Mouse (Mus musculus) liver, adult 2 months (tissue): ENCODE data around the gene Mthfd2l. TPM values are rescaled to one million over a fixed set of nuclear protein-coding genes. Genes with fewer than 3 reads are reported as not detected.

Source experiments
- DNase-seq: peaks from one replicate; pipeline ENCODE4 v3.0.0-alpha.2; 2011; ENCODE audit warnings: low read depth, low spot score; ENCODE audit errors: extremely low read depth
- H3K27ac ChIP-seq: fragments of 200-500 bp; replicated peaks from 2 replicates; pipeline ENCODE4 v1.5.1; 2012; ENCODE audit warnings: low read depth, mild to moderate bottlenecking, control low read depth, inconsistent platforms, low read length; ENCODE audit not compliant: insufficient read depth
- H3K27me3 ChIP-seq: fragments of 200-500 bp; 2 replicates; pipeline ENCODE4 v1.6.1; 2012; ENCODE audit warnings: mild to moderate bottlenecking, moderate library complexity, low read length, inconsistent platforms; ENCODE audit not compliant: control insufficient read depth, insufficient read depth
- H3K36me3 ChIP-seq: fragments of 200-500 bp; 2 replicates; pipeline ENCODE4 v1.6.1; 2012; ENCODE audit warnings: low read length, inconsistent platforms; ENCODE audit not compliant: control insufficient read depth, insufficient read depth
- H3K4me1 ChIP-seq: fragments of 200-500 bp; 2 replicates; pipeline ENCODE4 v1.6.1; 2011; ENCODE audit warnings: low read length; ENCODE audit not compliant: control insufficient read depth, insufficient read depth
- H3K4me3 ChIP-seq: fragments of 200-500 bp; 2 replicates; pipeline ENCODE4 v1.5.1; 2011; ENCODE audit warnings: low read depth, mild to moderate bottlenecking, control low read depth, low read length, moderate library complexity; ENCODE audit not compliant: insufficient read depth
- H3K79me2 ChIP-seq: fragments of 200-500 bp; 2 replicates; pipeline ENCODE4 v1.6.1; 2012; ENCODE audit warnings: inconsistent platforms, mild to moderate bottlenecking, low read length, moderate library complexity; ENCODE audit not compliant: control insufficient read depth, insufficient read depth
- H3K9ac ChIP-seq: fragments of 200-500 bp; 2 replicates; pipeline ENCODE4 v1.6.1; 2012; ENCODE audit warnings: low read depth, mild to moderate bottlenecking, control low read depth, inconsistent platforms, low read length
- CTCF ChIP-seq: fragments of 200-500 bp; IDR thresholded peaks from 2 replicates; pipeline ENCODE4 v1.5.1; 2011; ENCODE audit warnings: low read depth, low read length, control low read depth
- POLR2A ChIP-seq: fragments of 200-500 bp; IDR thresholded peaks from 2 replicates; pipeline ENCODE4 v1.6.1; 2011; ENCODE audit warnings: low read length, control low read depth; ENCODE audit not compliant: insufficient read depth; ENCODE audit errors: extremely low read depth
- WGBS: fragments of 180-500 bp; shearing (Covaris S2); methylation state at CpG from one replicate; pipeline ENCODE4 v1.1.7; 2018; 5-methylcytosine and 5-hydroxymethylcytosine counted together
- polyA plus RNA-seq: library from polyadenylated mRNA; depleted of rRNA; stranded (reverse); fragments of >200 nt; gene quantifications from 2 replicates; pipeline ENCODE4 v1.2.3, GENCODE M21; 2012
- total RNA-seq: library from RNA; depleted of rRNA; stranded (reverse); fragments of >200 nt; gene quantifications from 2 replicates; pipeline ENCODE4 v1.2.3, GENCODE M21; 2014

Gene Mthfd2l
- total and polyA plus RNA-seq, 2 experiments = 6.4 to 7.8 TPM

- Histone ChIP-seq H3K4me3 (no peak overlapping the region), H3K79me2 (no peaks in the 10 kb centered on the region), H3K27me3 (no peaks in the 10 kb centered on the region), H3K36me3 (no peaks in the 10 kb centered on the region), H3K9ac (no peak overlapping the region), H3K27ac (no peak overlapping the region), H3K4me1 (no peaks in the 10 kb centered on the region)
- DNase-seq = no peak
- TF ChIP-seq CTCF (no peak), POLR2A (no peak)
- WGBS = 72% methylated on average over 15 of the region's 15 CpGs
These were observed 18.6 kb downstream of the Mthfd2l start for GRCm38 (mm10) chr5:90949499-90949898.

GRCm38 (mm10) chr5:90951475-90951874 lies 20.6 kb downstream of the Mthfd2l start:
- TF ChIP-seq POLR2A (no peak), CTCF (peak; percentile 49)
- H3K4me1 ChIP-seq = no peaks in the 10 kb centered on the region
- peak; percentile 52 for DNase-seq
- no peak overlapping the region for H3K27ac ChIP-seq
- 25% methylated on average over 2 of the region's 2 CpGs for WGBS
- no peaks in the 10 kb centered on the region for H3K79me2 ChIP-seq
- no peaks in the 10 kb centered on the region for H3K36me3 ChIP-seq
- H3K27me3 ChIP-seq = no peaks in the 10 kb centered on the region
- no peak overlapping the region for H3K4me3 ChIP-seq
- no peak overlapping the region for H3K9ac ChIP-seq

GRCm38 (mm10) chr5:90952731-90953481 lies 22.0 kb downstream of the Mthfd2l start:
- Histone ChIP-seq H3K4me1 (no peaks in the 10 kb centered on the region), H3K79me2 (no peaks in the 10 kb centered on the region), H3K27me3 (no peaks in the 10 kb centered on the region), H3K36me3 (no peaks in the 10 kb centered on the region), H3K4me3 (no peak overlapping the region), H3K27ac (no peak overlapping the region), H3K9ac (no peak overlapping the region)
- peak; percentile 16 for DNase-seq
- 81% methylated on average over 8 of the region's 8 CpGs for WGBS
- TF ChIP-seq CTCF (peak; percentile 61), POLR2A (no peak)

DNA sequence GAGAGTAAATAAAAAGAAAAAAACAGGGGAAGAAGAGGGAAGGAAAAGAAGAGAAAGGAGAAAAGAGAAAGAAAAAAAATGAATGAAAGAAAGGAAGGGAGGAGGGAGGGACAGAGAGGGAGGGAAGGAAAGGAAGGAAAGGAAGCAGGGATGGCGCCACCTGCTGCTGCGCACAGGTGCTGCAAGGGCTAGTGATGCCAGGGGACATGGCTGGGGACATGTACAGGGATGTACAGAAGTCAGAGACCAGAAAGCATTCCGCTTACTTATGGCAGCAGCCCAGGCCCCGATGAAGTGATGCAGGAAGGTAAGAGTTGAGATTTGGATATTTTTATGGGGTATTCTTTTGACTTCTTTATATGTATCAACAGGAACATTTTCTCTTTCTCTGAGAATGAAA lies 33.4 kb downstream of the Mthfd2l start:
- Histone ChIP-seq H3K4me3 (no peak overlapping the region), H3K27ac (no peak overlapping the region), H3K4me1 (no peaks in the 10 kb centered on the region), H3K36me3 (no peaks in the 10 kb centered on the region), H3K79me2 (no peaks in the 10 kb centered on the region), H3K27me3 (no peaks in the 10 kb centered on the region), H3K9ac (no peak overlapping the region)
- peak; percentile 19 for DNase-seq
- TF ChIP-seq POLR2A (no peak), CTCF (peak; percentile 96)
- WGBS = 69% methylated on average over 4 of the region's 4 CpGs

DNA sequence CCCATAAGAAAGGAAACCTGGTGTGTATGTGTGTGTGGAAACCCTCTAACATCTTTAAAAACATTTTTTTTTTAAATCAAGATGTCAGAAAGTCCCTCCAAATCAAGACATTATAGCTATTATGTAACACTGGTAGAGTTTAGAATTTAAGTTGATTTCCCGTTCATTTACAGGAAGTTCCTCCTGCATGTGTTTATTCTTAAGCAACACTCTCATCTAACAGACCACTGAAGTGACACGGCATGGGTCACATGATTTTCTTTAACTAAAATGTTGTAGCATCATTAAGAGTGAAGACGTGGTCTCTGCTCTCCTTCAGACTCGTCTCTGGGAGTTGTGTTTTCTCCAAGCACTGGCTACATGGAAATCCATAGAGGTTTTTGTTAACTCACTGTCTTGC lies 33.8 kb downstream of the Mthfd2l start:
- TF ChIP-seq CTCF (no peak), POLR2A (no peak)

DNA sequence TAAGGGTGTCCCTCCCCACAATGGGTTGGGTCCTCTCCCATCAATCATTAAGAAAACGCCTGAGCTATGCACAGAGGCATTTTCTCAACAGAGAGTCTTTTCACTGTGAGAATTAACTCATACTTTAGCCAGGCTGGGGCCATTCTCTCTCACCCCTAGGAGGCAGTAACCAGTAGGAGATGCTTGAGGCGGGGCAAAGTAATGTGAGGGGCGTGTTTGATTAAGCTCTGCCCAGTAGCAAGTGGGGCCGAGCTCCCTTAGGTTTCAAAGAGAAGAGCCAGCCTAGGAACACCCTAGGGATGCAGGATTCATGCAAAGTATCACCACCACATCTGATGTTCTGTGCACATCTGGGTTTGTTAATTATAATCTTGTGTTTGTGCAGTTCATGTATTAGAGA lies 34.5 kb downstream of the Mthfd2l start:
- Histone ChIP-seq H3K4me1 (no peaks in the 10 kb centered on the region), H3K27me3 (no peaks in the 10 kb centered on the region), H3K27ac (no peak overlapping the region), H3K79me2 (no peaks in the 10 kb centered on the region), H3K36me3 (no peaks in the 10 kb centered on the region), H3K9ac (no peak overlapping the region), H3K4me3 (no peak overlapping the region)
- WGBS = 83% methylated on average over 4 of the region's 4 CpGs
- DNase-seq = no peak
- TF ChIP-seq CTCF = no peak
- no peak for TF ChIP-seq POLR2A

More for the DNA sequence above, 33.8 kb downstream of the Mthfd2l start:
- Histone ChIP-seq H3K4me3 (no peak overlapping the region), H3K27ac (no peak overlapping the region), H3K4me1 (no peaks in the 10 kb centered on the region), H3K36me3 (no peaks in the 10 kb centered on the region), H3K27me3 (no peaks in the 10 kb centered on the region), H3K79me2 (no peaks in the 10 kb centered on the region), H3K9ac (no peak overlapping the region)
- 79% methylated on average over 4 of the region's 4 CpGs for whole genome bisulfite sequencing
- DNase-seq = no peak
